Mouse (Mus musculus): ENCODE measurements at regions not wholly inside any gene's neighbourhood (a gene's known extent, or its start where the extent isn't known, plus 50 kb on each side); places are given as distances from the start of the nearest gene placed in this dataset.

- no peak for ATAC-seq (ENCODE audit: low FRiP score, low read depth)
- H3K9ac ChIP-seq: no peak overlapping the region
- 31% methylated on average over 8 of the region's 8 CpGs for WGBS
- H3K27ac ChIP-seq: no peak overlapping the region
- H3K4me1 ChIP-seq: 0 out of 2 replicates have a peak, but pooled peaks cover 3% of the 10 kb centered on the region
- H3K9me3 ChIP-seq: no peaks in the 10 kb centered on the region
- no peaks in the 10 kb centered on the region for H3K36me3 ChIP-seq
- H3K4me3 ChIP-seq: no peak overlapping the region
- H3K4me2 ChIP-seq (replicated peaks): no peak overlapping the region
- H3K27me3 ChIP-seq: peaks cover 29% of the 10 kb centered on the region
Observed at GRCm38 (mm10) chr3:34198228-34198627, 117.1 kb upstream of the Dnajc19 start.

- no peaks in the 10 kb centered on the region for H3K36me3 ChIP-seq
- peak overlapping the region; percentile 21; the same call in 1 of the 2 replicates for H3K4me2 ChIP-seq (replicated peaks)
- whole genome bisulfite sequencing: 16% methylated on average over 10 of the region's 10 CpGs
- H3K4me1 ChIP-seq: 0 out of 2 replicates have a peak, but pooled peaks cover 3% of the 10 kb centered on the region
- peaks cover 29% of the 10 kb centered on the region for H3K27me3 ChIP-seq
- no peaks in the 10 kb centered on the region for H3K9me3 ChIP-seq
- H3K9ac ChIP-seq: no peak overlapping the region
- no peak overlapping the region for H3K4me3 ChIP-seq
- H3K27ac ChIP-seq: no peak overlapping the region
- ATAC-seq (ENCODE audit: low FRiP score, low read depth): no peak
Observed at GRCm38 (mm10) chr3:34197163-34197455, 116.0 kb upstream of the Dnajc19 start.

- WGBS: 38% methylated on average over 22 of the region's 22 CpGs
- no peaks in the 10 kb centered on the region for H3K36me3 ChIP-seq
- H3K4me1 ChIP-seq: 0 out of 2 replicates have a peak, but pooled peaks cover 3% of the 10 kb centered on the region
- peak overlapping the region; percentile 21; the same call in 1 of the 2 replicates for H3K4me2 ChIP-seq (replicated peaks)
- peaks cover 29% of the 10 kb centered on the region for H3K27me3 ChIP-seq
- H3K9ac ChIP-seq: no peak overlapping the region
- ATAC-seq (ENCODE audit: low FRiP score, low read depth): no peak
- no peak overlapping the region for H3K4me3 ChIP-seq
- H3K27ac ChIP-seq: no peak overlapping the region
- H3K9me3 ChIP-seq: no peaks in the 10 kb centered on the region
Observed at GRCm38 (mm10) chr3:34196451-34197162, 115.5 kb upstream of the Dnajc19 start.

- Histone ChIP-seq H3K9me3 (no peaks in the 10 kb centered on the region), H3K4me2 (replicated peaks) (no peak overlapping the region), H3K4me1 (0 out of 2 replicates have a peak, but pooled peaks cover 3% of the 10 kb centered on the region), H3K27ac (no peak overlapping the region), H3K9ac (no peak overlapping the region), H3K4me3 (no peak overlapping the region), H3K27me3 (peaks cover 29% of the 10 kb centered on the region), H3K36me3 (no peaks in the 10 kb centered on the region)
- ATAC-seq (ENCODE audit: low FRiP score, low read depth): no peak
- 66% methylated on average over 13 of the region's 13 CpGs for WGBS
Observed at GRCm38 (mm10) chr3:34195729-34196450, 114.8 kb upstream of the Dnajc19 start.

GRCm38 (mm10) chr3:34173416-34174097 lies 92.4 kb upstream of the Dnajc19 start:
- Histone ChIP-seq H3K4me1 (no peaks in the 10 kb centered on the region), H3K27ac (no peak overlapping the region), H3K4me2 (replicated peaks) (no peak overlapping the region), H3K36me3 (no peaks in the 10 kb centered on the region), H3K9ac (no peak overlapping the region), H3K4me3 (no peak overlapping the region), H3K27me3 (no peaks in the 10 kb centered on the region), H3K9me3 (0 out of 2 replicates have a peak, but pooled peaks cover 2% of the 10 kb centered on the region)
- no peak for ATAC-seq (ENCODE audit: low FRiP score, low read depth)
- WGBS: 75% methylated on average over 6 of the region's 6 CpGs

DNA sequence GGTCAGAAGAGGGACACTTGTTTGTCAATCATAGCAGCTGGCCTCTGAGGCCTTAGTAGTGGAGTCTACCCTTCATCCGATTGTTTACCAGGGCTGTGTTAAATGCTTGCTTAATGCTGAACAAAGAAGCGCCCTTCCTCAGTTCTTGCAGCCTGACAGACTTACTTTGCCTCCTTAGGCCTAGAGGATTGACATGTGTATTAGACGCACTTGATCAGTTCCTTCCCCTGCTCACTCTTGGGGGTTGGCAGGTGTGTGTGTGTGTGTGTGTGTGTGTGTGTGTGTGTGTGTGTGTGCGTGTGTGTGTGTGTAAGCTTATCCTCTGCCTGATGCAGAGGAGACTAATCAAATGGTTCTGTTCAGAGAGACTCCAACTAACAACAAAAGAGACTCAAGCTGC lies 91.8 kb upstream of the Dnajc19 start:
- no peaks in the 10 kb centered on the region for H3K4me1 ChIP-seq
- no peaks in the 10 kb centered on the region for H3K36me3 ChIP-seq
- H3K4me3 ChIP-seq: no peak overlapping the region
- H3K9me3 ChIP-seq: 0 out of 2 replicates have a peak, but pooled peaks cover 2% of the 10 kb centered on the region
- H3K4me2 ChIP-seq (replicated peaks): no peak overlapping the region
- H3K27me3 ChIP-seq: no peaks in the 10 kb centered on the region
- H3K9ac ChIP-seq: no peak overlapping the region
- WGBS: 80% methylated on average over 3 of the region's 4 CpGs
- ATAC-seq (ENCODE audit: low FRiP score, low read depth): no peak
- no peak overlapping the region for H3K27ac ChIP-seq

GRCm38 (mm10) chr3:34171893-34172292 lies 90.8 kb upstream of the Dnajc19 start:
- H3K27ac ChIP-seq: no peak overlapping the region
- ATAC-seq (ENCODE audit: low FRiP score, low read depth): no peak
- no peaks in the 10 kb centered on the region for H3K36me3 ChIP-seq
- no peak overlapping the region for H3K9ac ChIP-seq
- H3K27me3 ChIP-seq: no peaks in the 10 kb centered on the region
- H3K4me3 ChIP-seq: no peak overlapping the region
- H3K9me3 ChIP-seq: no peaks in the 10 kb centered on the region
- WGBS: 87% methylated on average over 6 of the region's 6 CpGs
- no peak overlapping the region for H3K4me2 ChIP-seq (replicated peaks)
- H3K4me1 ChIP-seq: no peaks in the 10 kb centered on the region

DNA sequence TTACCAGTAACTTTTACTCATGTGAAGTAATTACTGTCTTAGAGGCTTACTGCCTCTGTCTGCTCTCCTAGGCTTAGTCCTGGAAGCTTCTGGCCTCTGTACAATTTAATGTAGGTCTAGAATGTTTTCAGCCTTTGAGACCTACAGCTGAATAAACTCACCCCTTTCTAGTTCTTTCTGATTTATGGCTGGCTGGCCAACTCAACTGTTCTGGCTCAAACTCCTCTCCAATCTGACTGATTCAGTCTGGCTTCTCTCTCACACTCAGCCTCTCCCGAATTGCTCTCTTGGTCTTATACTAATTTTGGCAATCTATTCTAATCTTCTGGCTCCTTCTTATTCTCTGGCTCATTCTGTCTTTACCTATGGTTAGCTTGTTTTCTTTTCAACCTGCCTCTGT lies 87.0 kb upstream of the Dnajc19 start:
- 71% methylated on average over 1 of the region's 1 CpGs for WGBS
- Histone ChIP-seq H3K27me3 (no peaks in the 10 kb centered on the region; the same call in 1 of the 2 replicates), H3K9me3 (no peaks in the 10 kb centered on the region), H3K4me1 (no peaks in the 10 kb centered on the region; the same call in 1 of the 2 replicates), H3K36me3 (no peaks in the 10 kb centered on the region), H3K4me2 (replicated peaks) (no peak overlapping the region), H3K27ac (no peak overlapping the region), H3K4me3 (no peak overlapping the region), H3K9ac (no peak overlapping the region)
- ATAC-seq (ENCODE audit: low FRiP score, low read depth): no peak

DNA sequence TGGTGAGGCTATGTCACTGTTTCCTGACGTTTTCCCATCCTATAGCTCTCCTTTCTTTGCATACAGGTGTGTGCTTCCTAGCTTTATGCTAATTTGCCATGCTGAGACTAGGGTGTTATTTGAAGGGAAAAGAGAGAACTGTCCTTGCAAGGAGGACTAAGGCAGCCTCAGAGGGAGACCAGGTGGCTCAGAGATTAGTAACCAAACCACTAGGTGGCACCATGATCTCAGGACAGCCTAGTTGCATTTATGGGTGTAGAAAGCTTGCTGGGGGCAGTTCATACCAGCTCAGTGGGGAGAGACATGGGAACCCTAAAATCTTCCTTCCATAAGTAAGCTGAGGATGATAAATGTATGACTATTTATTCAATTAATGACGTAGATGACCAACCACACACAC lies 68.9 kb upstream of the Dnajc19 start:
- H3K4me1 ChIP-seq: no peaks in the 10 kb centered on the region
- H3K4me3 ChIP-seq: no peak overlapping the region
- H3K36me3 ChIP-seq: no peaks in the 10 kb centered on the region
- 49% methylated on average over 2 of the region's 2 CpGs for WGBS
- no peak overlapping the region for H3K27ac ChIP-seq
- no peak overlapping the region for H3K9ac ChIP-seq
- H3K4me2 ChIP-seq (replicated peaks): no peak overlapping the region
- no peaks in the 10 kb centered on the region for H3K9me3 ChIP-seq
- H3K27me3 ChIP-seq: no peaks in the 10 kb centered on the region
- no peak for ATAC-seq (ENCODE audit: low FRiP score, low read depth)

GRCm38 (mm10) chr3:34143652-34144051 lies 62.5 kb upstream of the Dnajc19 start:
- Histone ChIP-seq H3K36me3 (no peaks in the 10 kb centered on the region), H3K4me2 (replicated peaks) (no peak overlapping the region), H3K4me3 (no peak overlapping the region), H3K27me3 (no peaks in the 10 kb centered on the region), H3K9me3 (no peaks in the 10 kb centered on the region), H3K4me1 (no peaks in the 10 kb centered on the region), H3K9ac (no peak overlapping the region), H3K27ac (no peak overlapping the region)
- 56% methylated on average over 2 of the region's 2 CpGs for WGBS
- no peak for ATAC-seq (ENCODE audit: low FRiP score, low read depth)

GRCm38 (mm10) chr3:34139227-34139626 lies 58.1 kb upstream of the Dnajc19 start:
- Histone ChIP-seq H3K9me3 (no peaks in the 10 kb centered on the region), H3K4me3 (no peak overlapping the region), H3K4me1 (no peaks in the 10 kb centered on the region), H3K4me2 (replicated peaks) (no peak overlapping the region), H3K27me3 (no peaks in the 10 kb centered on the region), H3K36me3 (no peaks in the 10 kb centered on the region), H3K9ac (no peak overlapping the region), H3K27ac (no peak overlapping the region)
- 72% methylated on average over 9 of the region's 9 CpGs for WGBS
- ATAC-seq (ENCODE audit: low FRiP score, low read depth): no peak

DNA sequence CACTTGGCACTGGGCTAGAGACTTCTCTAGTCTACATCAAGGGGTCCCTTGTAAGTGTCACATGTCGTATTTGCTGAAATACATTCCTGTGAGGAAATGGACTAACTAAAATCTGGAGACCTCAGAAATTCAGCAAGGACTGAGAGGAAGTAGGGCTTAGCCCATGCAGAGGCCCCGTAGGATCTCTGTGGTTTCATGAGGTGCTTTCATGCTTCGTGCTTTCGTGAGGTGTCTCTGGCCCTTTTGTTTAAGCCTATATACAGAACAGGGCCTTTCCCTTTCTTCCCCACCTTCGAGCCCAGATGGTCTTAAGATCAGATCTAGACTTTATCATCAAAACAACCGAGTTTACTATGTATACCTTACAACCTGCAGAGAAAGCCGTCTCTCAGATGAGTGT lies 56.9 kb upstream of the Dnajc19 start:
- ATAC-seq (ENCODE audit: low FRiP score, low read depth): no peak
- Histone ChIP-seq H3K4me3 (no peak overlapping the region), H3K9me3 (no peaks in the 10 kb centered on the region), H3K4me1 (no peaks in the 10 kb centered on the region), H3K4me2 (replicated peaks) (no peak overlapping the region), H3K27ac (no peak overlapping the region), H3K36me3 (no peaks in the 10 kb centered on the region), H3K9ac (no peak overlapping the region), H3K27me3 (no peaks in the 10 kb centered on the region)
- 81% methylated on average over 7 of the region's 7 CpGs for WGBS

All from limb, embryonic 13.5 days (tissue).